Mouse (Mus musculus): ENCODE measurements around the gene Nmral1. TPM values are rescaled to one million over a fixed set of nuclear protein-coding genes. Genes with fewer than 3 reads are reported as not detected.

Gene Nmral1
- polyA plus RNA-seq, 2 experiments = 70.9 to 71.5 TPM

- Histone ChIP-seq H3K9me3 (ENCODE audit: control insufficient read depth, low read length) (no peaks in the 10 kb centered on the region), H3K9ac (ENCODE audit: low read depth, low read length, severe bottlenecking) (peak overlapping the region; percentile 87), H3K36me3 (ENCODE audit: control insufficient read depth, insufficient read depth, low read length) (peaks cover 32% of the 10 kb centered on the region), H3K4me3 (replicated peaks; ENCODE audit: low read length) (peak overlapping the region; percentile 48), H3K4me1 (ENCODE audit: control insufficient read depth, insufficient read depth, low read length) (peaks cover 5% of the 10 kb centered on the region; the same call in 1 of the 2 replicates), H3K4me2 (replicated peaks; ENCODE audit: low read depth, low read length, severe bottlenecking) (peak overlapping the region; percentile 73), H3K27ac (replicated peaks; ENCODE audit: low read depth, low read length) (no peak overlapping the region), H3K27me3 (ENCODE audit: control insufficient read depth, insufficient read depth, low read length) (no peaks in the 10 kb centered on the region)
- DNase-seq (ENCODE audit: low spot score) (no peak), ATAC-seq (ENCODE audit: low FRiP score, low read depth) (no peak)
- 71% methylated on average over 3 of the region's 3 CpGs for WGBS
- TF ChIP-seq POLR2A (IDR thresholded peaks at IDR 0.05; ENCODE audit: borderline replicate concordance, extremely low read depth, insufficient read depth, insufficient read length) = no peak
Measured at GRCm38 (mm10) chr16:4717866-4718265, 1.3 kb downstream of the Nmral1 start.

GRCm38 (mm10) chr16:4713861-4714710, 5.1 kb downstream of the Nmral1 start:
- no peak for DNase-seq (ENCODE audit: low spot score)
- H3K4me2 ChIP-seq (replicated peaks; ENCODE audit: low read depth, low read length, severe bottlenecking) = no peak overlapping the region
- TF ChIP-seq POLR2A (IDR thresholded peaks at IDR 0.05; ENCODE audit: borderline replicate concordance, extremely low read depth, insufficient read depth, insufficient read length) = no peak
- H3K27me3 ChIP-seq (ENCODE audit: control insufficient read depth, insufficient read depth, low read length) = no peaks in the 10 kb centered on the region
- no peak for ATAC-seq (ENCODE audit: low FRiP score, low read depth)
- H3K36me3 ChIP-seq (ENCODE audit: control insufficient read depth, insufficient read depth, low read length) = peaks cover 63% of the 10 kb centered on the region
- no peak overlapping the region for H3K4me3 ChIP-seq (replicated peaks; ENCODE audit: low read length)
- 91% methylated on average over 17 of the region's 17 CpGs for WGBS
- H3K27ac ChIP-seq (replicated peaks; ENCODE audit: low read depth, low read length) = no peak overlapping the region
- no peak overlapping the region for H3K9ac ChIP-seq (ENCODE audit: low read depth, low read length, severe bottlenecking)
- no peaks in the 10 kb centered on the region for H3K9me3 ChIP-seq (ENCODE audit: control insufficient read depth, low read length)
- H3K4me1 ChIP-seq (ENCODE audit: control insufficient read depth, insufficient read depth, low read length) = peaks cover 5% of the 10 kb centered on the region; the same call in 1 of the 2 replicates

GRCm38 (mm10) chr16:4711173-4711572, 8.0 kb downstream of the Nmral1 start:
- Histone ChIP-seq H3K4me3 (replicated peaks; ENCODE audit: low read length) (no peak overlapping the region), H3K27me3 (ENCODE audit: control insufficient read depth, insufficient read depth, low read length) (no peaks in the 10 kb centered on the region), H3K9ac (ENCODE audit: low read depth, low read length, severe bottlenecking) (no peak overlapping the region), H3K27ac (replicated peaks; ENCODE audit: low read depth, low read length) (no peak overlapping the region), H3K36me3 (ENCODE audit: control insufficient read depth, insufficient read depth, low read length) (peaks cover 87% of the 10 kb centered on the region), H3K9me3 (ENCODE audit: control insufficient read depth, low read length) (no peaks in the 10 kb centered on the region), H3K4me1 (ENCODE audit: control insufficient read depth, insufficient read depth, low read length) (no peaks in the 10 kb centered on the region), H3K4me2 (replicated peaks; ENCODE audit: low read depth, low read length, severe bottlenecking) (no peak overlapping the region)
- WGBS = 95% methylated on average over 4 of the region's 4 CpGs
- DNase-seq (ENCODE audit: low spot score) = no peak
- ATAC-seq (ENCODE audit: low FRiP score, low read depth) = no peak
- no peak for TF ChIP-seq POLR2A (IDR thresholded peaks at IDR 0.05; ENCODE audit: borderline replicate concordance, extremely low read depth, insufficient read depth, insufficient read length)

GRCm38 (mm10) chr16:4705541-4705940, 13.6 kb downstream of the Nmral1 start:
- no peak overlapping the region for H3K9ac ChIP-seq (ENCODE audit: low read depth, low read length, severe bottlenecking)
- H3K4me1 ChIP-seq (ENCODE audit: control insufficient read depth, insufficient read depth, low read length) = no peaks in the 10 kb centered on the region
- ATAC-seq (ENCODE audit: low FRiP score, low read depth) (no peak), DNase-seq (ENCODE audit: low spot score) (no peak)
- no peak overlapping the region for H3K4me3 ChIP-seq (replicated peaks; ENCODE audit: low read length)
- no peaks in the 10 kb centered on the region for H3K27me3 ChIP-seq (ENCODE audit: control insufficient read depth, insufficient read depth, low read length)
- TF ChIP-seq POLR2A (IDR thresholded peaks at IDR 0.05; ENCODE audit: borderline replicate concordance, extremely low read depth, insufficient read depth, insufficient read length) = no peak
- 69% methylated on average over 4 of the region's 4 CpGs for WGBS
- no peaks in the 10 kb centered on the region for H3K9me3 ChIP-seq (ENCODE audit: control insufficient read depth, low read length)
- no peak overlapping the region for H3K4me2 ChIP-seq (replicated peaks; ENCODE audit: low read depth, low read length, severe bottlenecking)
- H3K27ac ChIP-seq (replicated peaks; ENCODE audit: low read depth, low read length) = no peak overlapping the region
- peaks cover 88% of the 10 kb centered on the region for H3K36me3 ChIP-seq (ENCODE audit: control insufficient read depth, insufficient read depth, low read length)

GRCm38 (mm10) chr16:4702646-4703045, 16.5 kb downstream of the Nmral1 start:
- Histone ChIP-seq H3K4me2 (replicated peaks; ENCODE audit: low read depth, low read length, severe bottlenecking) (no peak overlapping the region), H3K36me3 (ENCODE audit: control insufficient read depth, insufficient read depth, low read length) (peaks cover 95% of the 10 kb centered on the region), H3K4me3 (replicated peaks; ENCODE audit: low read length) (no peak overlapping the region), H3K4me1 (ENCODE audit: control insufficient read depth, insufficient read depth, low read length) (no peaks in the 10 kb centered on the region), H3K9ac (ENCODE audit: low read depth, low read length, severe bottlenecking) (no peak overlapping the region), H3K27me3 (ENCODE audit: control insufficient read depth, insufficient read depth, low read length) (no peaks in the 10 kb centered on the region), H3K9me3 (ENCODE audit: control insufficient read depth, low read length) (no peaks in the 10 kb centered on the region), H3K27ac (replicated peaks; ENCODE audit: low read depth, low read length) (no peak overlapping the region)
- ATAC-seq (ENCODE audit: low FRiP score, low read depth) (no peak), DNase-seq (ENCODE audit: low spot score) (no peak)
- TF ChIP-seq POLR2A (IDR thresholded peaks at IDR 0.05; ENCODE audit: borderline replicate concordance, extremely low read depth, insufficient read depth, insufficient read length) = no peak
- 74% methylated on average over 1 of the region's 1 CpGs for WGBS
